Mouse (Mus musculus): ENCODE data around the gene Adam10. TPM values are rescaled to one million over a fixed set of nuclear protein-coding genes. Genes with fewer than 3 reads are reported as not detected.
A peak's percentile ranks its signal among the peaks of the same experiment; 100 is the strongest.

Gene Adam10
- total and polyA plus RNA-seq, 2 experiments from 2014 or later = 17.2 to 39.6 TPM

GRCm38 (mm10) chr9:70816701-70817305, 138.0 kb downstream of the Adam10 start:
- no peak for ATAC-seq (ENCODE audit: low FRiP score)
- 53% methylated on average over 14 of the region's 14 CpGs for WGBS
- no peaks in the 10 kb centered on the region for H3K9me3 ChIP-seq (ENCODE audit: low read length)
- H3K27ac ChIP-seq (ENCODE audit: low read depth, low read length) = no peak overlapping the region
- no peak overlapping the region for H3K4me2 ChIP-seq (ENCODE audit: low read depth, low read length, poor library complexity, severe bottlenecking)
- H3K36me3 ChIP-seq (ENCODE audit: insufficient read depth, low read length) = no peaks in the 10 kb centered on the region
- peak; percentile 15 for DNase-seq (ENCODE audit: low spot score)
- H3K27me3 ChIP-seq (ENCODE audit: insufficient read depth, low read length) = no peaks in the 10 kb centered on the region
- H3K9ac ChIP-seq (replicated peaks; ENCODE audit: low read length, poor library complexity, severe bottlenecking) = no peak overlapping the region
- no peak overlapping the region for H3K4me3 ChIP-seq (ENCODE audit: low read depth, low read length)
- peaks cover 3% of the 10 kb centered on the region; the same call in 1 of the 2 replicates for H3K4me1 ChIP-seq (ENCODE audit: insufficient read depth, low read length)
- no peak for TF ChIP-seq CTCF (IDR thresholded peaks at IDR 0.05)

GRCm38 (mm10) chr9:70817396-70817795, 138.6 kb downstream of the Adam10 start:
- WGBS = 25% methylated on average over 1 of the region's 1 CpGs
- H3K27me3 ChIP-seq (ENCODE audit: insufficient read depth, low read length) = no peaks in the 10 kb centered on the region
- H3K27ac ChIP-seq (ENCODE audit: low read depth, low read length) = no peak overlapping the region

GRCm38 (mm10) chr9:70818739-70819138, 139.9 kb downstream of the Adam10 start:
- H3K27me3 ChIP-seq (ENCODE audit: insufficient read depth, low read length) = no peaks in the 10 kb centered on the region
- H3K36me3 ChIP-seq (ENCODE audit: insufficient read depth, low read length) = no peaks in the 10 kb centered on the region
- H3K9me3 ChIP-seq (ENCODE audit: low read length) = no peaks in the 10 kb centered on the region
- DNase-seq (ENCODE audit: low spot score) = no peak
- no peak overlapping the region for H3K4me3 ChIP-seq (ENCODE audit: low read depth, low read length)
- no peak overlapping the region for H3K4me2 ChIP-seq (ENCODE audit: low read depth, low read length, poor library complexity, severe bottlenecking)
- no peak overlapping the region for H3K9ac ChIP-seq (replicated peaks; ENCODE audit: low read length, poor library complexity, severe bottlenecking)
- 88% methylated on average over 14 of the region's 14 CpGs for WGBS
- ATAC-seq (ENCODE audit: low FRiP score) = no peak
- no peak overlapping the region for H3K27ac ChIP-seq (ENCODE audit: low read depth, low read length)
- peaks cover 3% of the 10 kb centered on the region; the same call in 1 of the 2 replicates for H3K4me1 ChIP-seq (ENCODE audit: insufficient read depth, low read length)
- TF ChIP-seq CTCF (IDR thresholded peaks at IDR 0.05) = no peak

More at GRCm38 (mm10) chr9:70817396-70817795, 138.6 kb downstream of the Adam10 start:
- TF ChIP-seq CTCF (IDR thresholded peaks at IDR 0.05) = no peak
- H3K4me2 ChIP-seq (ENCODE audit: low read depth, low read length, poor library complexity, severe bottlenecking) = no peak overlapping the region
- H3K4me1 ChIP-seq (ENCODE audit: insufficient read depth, low read length) = peaks cover 3% of the 10 kb centered on the region; the same call in 1 of the 2 replicates
- no peak overlapping the region for H3K4me3 ChIP-seq (ENCODE audit: low read depth, low read length)
- H3K36me3 ChIP-seq (ENCODE audit: insufficient read depth, low read length) = no peaks in the 10 kb centered on the region
- no peaks in the 10 kb centered on the region for H3K9me3 ChIP-seq (ENCODE audit: low read length)
- ATAC-seq (ENCODE audit: low FRiP score) (no peak), DNase-seq (ENCODE audit: low spot score) (no peak)
- H3K9ac ChIP-seq (replicated peaks; ENCODE audit: low read length, poor library complexity, severe bottlenecking) = no peak overlapping the region

- no peaks in the 10 kb centered on the region for H3K4me1 ChIP-seq (ENCODE audit: insufficient read depth, low read length)
- H3K36me3 ChIP-seq (ENCODE audit: insufficient read depth, low read length) = no peaks in the 10 kb centered on the region
- no peak overlapping the region for H3K9ac ChIP-seq (replicated peaks; ENCODE audit: low read length, poor library complexity, severe bottlenecking)
- ATAC-seq (ENCODE audit: low FRiP score) (no peak), DNase-seq (ENCODE audit: low spot score) (no peak)
- no peak overlapping the region for H3K27ac ChIP-seq (ENCODE audit: low read depth, low read length)
- H3K4me2 ChIP-seq (ENCODE audit: low read depth, low read length, poor library complexity, severe bottlenecking) = no peak overlapping the region
- H3K9me3 ChIP-seq (ENCODE audit: low read length) = no peaks in the 10 kb centered on the region
- H3K27me3 ChIP-seq (ENCODE audit: insufficient read depth, low read length) = no peaks in the 10 kb centered on the region
- no peak for TF ChIP-seq CTCF (IDR thresholded peaks at IDR 0.05)
- WGBS = 83% methylated on average over 3 of the region's 3 CpGs
- no peak overlapping the region for H3K4me3 ChIP-seq (ENCODE audit: low read depth, low read length)
Measured at GRCm38 (mm10) chr9:70824103-70824502, 145.3 kb downstream of the Adam10 start.

GRCm38 (mm10) chr9:70827911-70828310, 149.1 kb downstream of the Adam10 start:
- WGBS = 90% methylated on average over 6 of the region's 6 CpGs
- DNase-seq (ENCODE audit: low spot score) = no peak
- Histone ChIP-seq H3K9ac (replicated peaks; ENCODE audit: low read length, poor library complexity, severe bottlenecking) (no peak overlapping the region), H3K27me3 (ENCODE audit: insufficient read depth, low read length) (no peaks in the 10 kb centered on the region), H3K9me3 (ENCODE audit: low read length) (no peaks in the 10 kb centered on the region), H3K4me1 (ENCODE audit: insufficient read depth, low read length) (no peaks in the 10 kb centered on the region), H3K4me3 (ENCODE audit: low read depth, low read length) (no peak overlapping the region), H3K4me2 (ENCODE audit: low read depth, low read length, poor library complexity, severe bottlenecking) (no peak overlapping the region), H3K36me3 (ENCODE audit: insufficient read depth, low read length) (no peaks in the 10 kb centered on the region), H3K27ac (ENCODE audit: low read depth, low read length) (no peak overlapping the region)
- no peak for TF ChIP-seq CTCF (IDR thresholded peaks at IDR 0.05)
- ATAC-seq (ENCODE audit: low FRiP score) = no peak

Small RNAs within 50 kb of the gene (microRNA-seq; reads per million reads assigned to microRNA genes)
- gene Gm25149 (ENCODE audit: borderline number of aligned reads) = not detected

Other genes with a start within 250 kb of the Adam10 start
- gene Rnf111, start 175.3 kb upstream of the Adam10 start, total RNA-seq (2014; rRNA removed) = 38.3 and 39.6 TPM in 2 replicates
- gene Rnf111, start 175.3 kb upstream of the Adam10 start, polyA plus RNA-seq (2015; fragmentation: Nextera tagmentation; extraction: Ambion mirVana) = 16.7 and 17.1 TPM in 2 replicates
- 26.3 and 34.5 TPM in 2 replicates for gene Sltm, start 136.2 kb upstream of the Adam10 start, total RNA-seq (2014; rRNA removed)
- gene Sltm, start 136.2 kb upstream of the Adam10 start, polyA plus RNA-seq (2015; fragmentation: Nextera tagmentation; extraction: Ambion mirVana) = 36.9 and 47.6 TPM in 2 replicates
- 0.47 and 1.4 TPM in 2 replicates for gene Gm10642, start 22.7 kb upstream of the Adam10 start, total RNA-seq (2014; rRNA removed)
- 1.3 and 1.4 TPM in 2 replicates for gene Gm10642, start 22.7 kb upstream of the Adam10 start, polyA plus RNA-seq (2015; fragmentation: Nextera tagmentation; extraction: Ambion mirVana)
- gene Mindy2, start 21.8 kb upstream of the Adam10 start, total RNA-seq (2014; rRNA removed) = 44.1 and 51.6 TPM in 2 replicates
- 17.5 and 19.9 TPM in 2 replicates for gene Mindy2, start 21.8 kb upstream of the Adam10 start, polyA plus RNA-seq (2015; fragmentation: Nextera tagmentation; extraction: Ambion mirVana)

Measured in midbrain, postnatal 0 days (tissue).